Mouse (Mus musculus): ENCODE results near the gene Tmem141.

DNA sequence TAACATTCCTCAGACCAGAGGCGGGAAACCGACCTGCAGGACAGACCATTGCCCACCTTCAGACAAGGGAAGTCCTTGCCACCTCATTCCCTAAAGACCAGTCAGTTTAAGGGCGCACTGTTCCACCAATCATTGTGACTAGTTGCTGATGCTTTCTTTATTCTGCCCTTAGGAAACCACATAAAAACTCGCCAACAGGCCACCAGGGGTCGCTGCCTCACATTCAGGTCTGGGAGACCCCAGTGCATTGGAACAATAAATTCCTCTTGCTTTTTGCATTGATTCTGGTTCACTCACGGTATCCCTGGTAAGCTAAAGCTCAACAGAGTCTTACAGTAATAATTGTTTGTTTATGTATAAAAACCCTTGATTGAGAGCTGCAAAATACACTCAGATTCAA is 18.1 kb upstream of the Tmem141 start:
- TF ChIP-seq POLR2A (IDR thresholded peaks at IDR 0.05; ENCODE audit: borderline replicate concordance, control insufficient read depth, low read depth, low read length) (no peak), CTCF (IDR thresholded peaks at IDR 0.05; ENCODE audit: control insufficient read depth, insufficient read depth, low read length) (peak; percentile 68)

Data from bone marrow, adult 2 months (tissue).